Mouse (Mus musculus) liver, embryonic 13.5 days (tissue): ENCODE measurements at regions not wholly inside any gene's neighbourhood (a gene's known extent, or its start where the extent isn't known, plus 50 kb on each side); places are given as distances from the start of the nearest gene placed in this dataset.
A peak's percentile ranks its signal among the peaks of the same experiment; 100 is the strongest.

Source experiments
- ATAC-seq: fragments of 200-750 bp; cut with Nextera tagmentation; 2 replicates; pipeline ENCODE4 v1.8.0; 2017; ENCODE audit warnings: low read depth, mild to moderate bottlenecking, moderate number of reproducible peaks, moderate library complexity
- DNase-seq: peaks from one replicate; pipeline ENCODE4 v3.0.0; 2022
- H3K27ac ChIP-seq: fragments of 300-500 bp; sonication (generic); 2 replicates; pipeline ENCODE4 v1.5.1; 2015; ENCODE audit warnings: moderate library complexity, mild to moderate bottlenecking, inconsistent platforms
- H3K27me3 ChIP-seq: fragments of 300-500 bp; sonication (generic); 2 replicates; pipeline ENCODE4 v1.6.1; 2015; ENCODE audit warnings: mild to moderate bottlenecking, inconsistent platforms
- H3K36me3 ChIP-seq: fragments of 300-500 bp; sonication (generic); 2 replicates; pipeline ENCODE4 v1.6.1; 2015; ENCODE audit warnings: mild to moderate bottlenecking, inconsistent platforms
- H3K4me1 ChIP-seq: fragments of 300-500 bp; sonication (generic); replicated peaks from 2 replicates; pipeline ENCODE4 v1.6.1; 2015; ENCODE audit warnings: inconsistent platforms
- H3K4me2 ChIP-seq: fragments of 300-500 bp; sonication (generic); 2 replicates; pipeline ENCODE4 v1.6.1; 2015; ENCODE audit warnings: inconsistent platforms, mild to moderate bottlenecking, moderate library complexity
- H3K4me3 ChIP-seq: fragments of 300-500 bp; sonication (generic); replicated peaks from 2 replicates; pipeline ENCODE4 v1.5.1; 2015; ENCODE audit warnings: mild to moderate bottlenecking, inconsistent platforms
- H3K9ac ChIP-seq: fragments of 300-500 bp; sonication (generic); 2 replicates; pipeline ENCODE4 v1.6.1; 2015; ENCODE audit warnings: mild to moderate bottlenecking, inconsistent platforms
- H3K9me3 ChIP-seq: fragments of 300-500 bp; sonication (generic); replicated peaks from 2 replicates; pipeline ENCODE4 v1.6.1; 2016; ENCODE audit warnings: inconsistent platforms
- WGBS: fragments of 180-500 bp; shearing (Covaris S2); methylation state at CpG from one replicate; pipeline ENCODE4 v1.1.7; 2015; ENCODE audit not compliant: insufficient replicate concordance; 5-methylcytosine and 5-hydroxymethylcytosine counted together

GRCm38 (mm10) chr17:47317651-47318050, 51.0 kb upstream of the Mrps10 start:
- H3K27me3 ChIP-seq, result peaks cover 1% of the 10 kb centered on the region; the same call in 1 of the 2 replicates
- 77% methylated on average over 11 of the region's 11 CpGs for WGBS
- H3K4me2 ChIP-seq, result no peak overlapping the region

GRCm38 (mm10) chr17:47313162-47313561, 55.5 kb upstream of the Mrps10 start:
- no peak overlapping the region for H3K4me3 ChIP-seq
- ATAC-seq, result no peak

More at GRCm38 (mm10) chr17:47317651-47318050, 51.0 kb upstream of the Mrps10 start:
- no peak overlapping the region for H3K27ac ChIP-seq
- H3K9me3 ChIP-seq, result no peaks in the 10 kb centered on the region
- no peak overlapping the region for H3K4me3 ChIP-seq
- H3K36me3 ChIP-seq, result 0 out of 2 replicates have a peak, but pooled peaks cover 3% of the 10 kb centered on the region
- peaks cover 12% of the 10 kb centered on the region for H3K4me1 ChIP-seq
- H3K9ac ChIP-seq, result no peak overlapping the region
- no peak for DNase-seq
- ATAC-seq, result no peak

GRCm38 (mm10) chr17:47311272-47311671, 57.4 kb upstream of the Mrps10 start:
- H3K9ac ChIP-seq, result no peak overlapping the region
- H3K27ac ChIP-seq, result no peak overlapping the region
- no peak overlapping the region for H3K4me3 ChIP-seq
- H3K9me3 ChIP-seq, result no peaks in the 10 kb centered on the region
- H3K4me2 ChIP-seq, result no peak overlapping the region
- ATAC-seq, result no peak
- no peaks in the 10 kb centered on the region for H3K4me1 ChIP-seq
- 62% methylated on average over 5 of the region's 5 CpGs for WGBS
- H3K27me3 ChIP-seq, result no peaks in the 10 kb centered on the region
- no peak for DNase-seq
- H3K36me3 ChIP-seq, result 0 out of 2 replicates have a peak, but pooled peaks cover 3% of the 10 kb centered on the region

More at GRCm38 (mm10) chr17:47313162-47313561, 55.5 kb upstream of the Mrps10 start:
- H3K36me3 ChIP-seq, result 0 out of 2 replicates have a peak, but pooled peaks cover 3% of the 10 kb centered on the region
- no peak overlapping the region for H3K9ac ChIP-seq
- H3K4me2 ChIP-seq, result no peak overlapping the region
- H3K9me3 ChIP-seq, result no peaks in the 10 kb centered on the region
- no peak for DNase-seq
- WGBS, result 76% methylated on average over 7 of the region's 7 CpGs
- H3K27ac ChIP-seq, result no peak overlapping the region
- H3K4me1 ChIP-seq, result no peaks in the 10 kb centered on the region
- H3K27me3 ChIP-seq, result no peaks in the 10 kb centered on the region

GRCm38 (mm10) chr17:47306027-47306761, 62.5 kb upstream of the Mrps10 start:
- Histone ChIP-seq H3K36me3 (no peaks in the 10 kb centered on the region), H3K27ac (no peak overlapping the region), H3K4me2 (no peak overlapping the region), H3K9me3 (no peaks in the 10 kb centered on the region), H3K27me3 (no peaks in the 10 kb centered on the region), H3K9ac (no peak overlapping the region), H3K4me1 (0 out of 2 replicates have a peak, but pooled peaks cover 6% of the 10 kb centered on the region), H3K4me3 (no peak overlapping the region)
- WGBS, result 63% methylated on average over 13 of the region's 13 CpGs
- DNase-seq (no peak), ATAC-seq (no peak)

- DNase-seq, result no peak
- no peak overlapping the region for H3K27ac ChIP-seq
- ATAC-seq, result no peak
- no peak overlapping the region for H3K9ac ChIP-seq
- no peaks in the 10 kb centered on the region for H3K27me3 ChIP-seq
- 59% methylated on average over 8 of the region's 8 CpGs for WGBS
- H3K9me3 ChIP-seq, result no peaks in the 10 kb centered on the region
- H3K4me3 ChIP-seq, result no peak overlapping the region
- H3K36me3 ChIP-seq, result no peaks in the 10 kb centered on the region
- H3K4me1 ChIP-seq, result peaks cover 13% of the 10 kb centered on the region; the same call in 1 of the 2 replicates
- H3K4me2 ChIP-seq, result no peak overlapping the region
Measured at GRCm38 (mm10) chr17:47304463-47305199, 64.1 kb upstream of the Mrps10 start.

- no peak overlapping the region for H3K9ac ChIP-seq
- peaks cover 13% of the 10 kb centered on the region; the same call in 1 of the 2 replicates for H3K4me1 ChIP-seq
- H3K36me3 ChIP-seq, result no peaks in the 10 kb centered on the region
- H3K4me3 ChIP-seq, result no peak overlapping the region
- H3K9me3 ChIP-seq, result no peaks in the 10 kb centered on the region
- no peaks in the 10 kb centered on the region for H3K27me3 ChIP-seq
- ATAC-seq (no peak), DNase-seq (no peak)
- H3K27ac ChIP-seq, result no peak overlapping the region
- no peak overlapping the region for H3K4me2 ChIP-seq
- WGBS, result 77% methylated on average over 3 of the region's 3 CpGs
Measured at GRCm38 (mm10) chr17:47303600-47303999, 65.1 kb upstream of the Mrps10 start.

- Histone ChIP-seq H3K27ac (no peak overlapping the region), H3K9ac (no peak overlapping the region), H3K27me3 (no peaks in the 10 kb centered on the region), H3K4me2 (no peak overlapping the region), H3K4me3 (no peak overlapping the region), H3K9me3 (no peaks in the 10 kb centered on the region), H3K4me1 (peaks cover 41% of the 10 kb centered on the region), H3K36me3 (no peaks in the 10 kb centered on the region)
- DNase-seq (no peak), ATAC-seq (no peak)
- WGBS, result 76% methylated on average over 6 of the region's 6 CpGs
Measured at GRCm38 (mm10) chr17:47298396-47298919, 70.2 kb upstream of the Mrps10 start.

GRCm38 (mm10) chr17:47297965-47298364, 70.7 kb upstream of the Mrps10 start:
- H3K4me1 ChIP-seq, result peaks cover 46% of the 10 kb centered on the region
- WGBS, result 73% methylated on average over 8 of the region's 8 CpGs
- no peak overlapping the region for H3K4me2 ChIP-seq
- no peak for DNase-seq
- H3K4me3 ChIP-seq, result no peak overlapping the region
- H3K27ac ChIP-seq, result no peak overlapping the region
- no peak overlapping the region for H3K9ac ChIP-seq
- H3K27me3 ChIP-seq, result no peaks in the 10 kb centered on the region
- H3K9me3 ChIP-seq, result no peaks in the 10 kb centered on the region
- H3K36me3 ChIP-seq, result no peaks in the 10 kb centered on the region
- no peak for ATAC-seq

- ATAC-seq, result no peak
Measured at GRCm38 (mm10) chr17:47296709-47297450, 71.8 kb upstream of the Mrps10 start.

GRCm38 (mm10) chr17:47295315-47296011, 73.2 kb upstream of the Mrps10 start:
- H3K4me1 ChIP-seq, result peaks cover 48% of the 10 kb centered on the region
- H3K9ac ChIP-seq, result no peak overlapping the region
- peak; percentile 68 for ATAC-seq

More at GRCm38 (mm10) chr17:47296709-47297450, 71.8 kb upstream of the Mrps10 start:
- Histone ChIP-seq H3K9ac (no peak overlapping the region), H3K4me3 (no peak overlapping the region), H3K27ac (peak overlapping the region; percentile 32; the same call in 1 of the 2 replicates), H3K36me3 (no peaks in the 10 kb centered on the region), H3K27me3 (no peaks in the 10 kb centered on the region), H3K9me3 (no peaks in the 10 kb centered on the region), H3K4me1 (peaks cover 48% of the 10 kb centered on the region), H3K4me2 (no peak overlapping the region)
- DNase-seq, result no peak
- 76% methylated on average over 9 of the region's 9 CpGs for WGBS

More at GRCm38 (mm10) chr17:47295315-47296011, 73.2 kb upstream of the Mrps10 start:
- H3K4me2 ChIP-seq, result peak overlapping the region; percentile 29
- no peaks in the 10 kb centered on the region for H3K27me3 ChIP-seq
- 12% methylated on average over 17 of the region's 17 CpGs for WGBS
- no peak for DNase-seq
- H3K36me3 ChIP-seq, result no peaks in the 10 kb centered on the region
- peak overlapping the region; percentile 58 for H3K27ac ChIP-seq
- H3K4me3 ChIP-seq, result no peak overlapping the region
- H3K9me3 ChIP-seq, result no peaks in the 10 kb centered on the region
